Mouse (Mus musculus): ENCODE measurements around the gene BC030867. TPM values are rescaled to one million over a fixed set of nuclear protein-coding genes. Genes with fewer than 3 reads are reported as not detected.

The BC030867 gene
- polyA plus RNA-seq, 1 experiment from 2014 or later, result 22.2 TPM

GRCm38 (mm10) chr11:102241246-102241645 lies 7.4 kb upstream of the BC030867 start:
- Histone ChIP-seq H3K9me3 (replicated peaks) (no peaks in the 10 kb centered on the region), H3K4me2 (no peak overlapping the region), H3K4me1 (peaks cover 12% of the 10 kb centered on the region), H3K36me3 (no peaks in the 10 kb centered on the region), H3K9ac (no peak overlapping the region), H3K27me3 (no peaks in the 10 kb centered on the region; the same call in 1 of the 2 replicates), H3K27ac (no peak overlapping the region), H3K4me3 (replicated peaks) (no peak overlapping the region)
- WGBS, result 84% methylated on average over 5 of the region's 5 CpGs
- no peak for ATAC-seq (replicated peaks; ENCODE audit: low FRiP score)

- WGBS, result 60% methylated on average over 5 of the region's 5 CpGs
- H3K36me3 ChIP-seq, result no peaks in the 10 kb centered on the region
Observed at GRCm38 (mm10) chr11:102241874-102242273, 6.8 kb upstream of the BC030867 start.

GRCm38 (mm10) chr11:102244926-102245449 lies 3.7 kb upstream of the BC030867 start:
- peak overlapping the region; percentile 40 for H3K4me3 ChIP-seq (replicated peaks)
- peak overlapping the region; percentile 45 for H3K9ac ChIP-seq
- peak overlapping the region; percentile 76 for H3K4me2 ChIP-seq
- H3K27ac ChIP-seq, result 0 out of 2 replicates have a peak overlapping the region, but pooled peaks have one; percentile 11
- under 1% methylated on average over 32 of the region's 32 CpGs for WGBS
- H3K36me3 ChIP-seq, result no peaks in the 10 kb centered on the region
- peaks cover 23% of the 10 kb centered on the region for H3K4me1 ChIP-seq
- no peaks in the 10 kb centered on the region; the same call in 1 of the 2 replicates for H3K27me3 ChIP-seq
- ATAC-seq (replicated peaks; ENCODE audit: low FRiP score), result peak; percentile 44; the same call in 1 of the 2 replicates
- H3K9me3 ChIP-seq (replicated peaks), result no peaks in the 10 kb centered on the region

More at GRCm38 (mm10) chr11:102241874-102242273, 6.8 kb upstream of the BC030867 start:
- H3K27me3 ChIP-seq, result no peaks in the 10 kb centered on the region; the same call in 1 of the 2 replicates
- peaks cover 12% of the 10 kb centered on the region for H3K4me1 ChIP-seq
- H3K4me3 ChIP-seq (replicated peaks), result no peak overlapping the region
- no peak overlapping the region for H3K27ac ChIP-seq
- no peaks in the 10 kb centered on the region for H3K9me3 ChIP-seq (replicated peaks)
- no peak overlapping the region for H3K4me2 ChIP-seq
- ATAC-seq (replicated peaks; ENCODE audit: low FRiP score), result no peak
- H3K9ac ChIP-seq, result no peak overlapping the region

GRCm38 (mm10) chr11:102245581-102246272 lies 3.0 kb upstream of the BC030867 start:
- Histone ChIP-seq H3K9ac (no peak overlapping the region), H3K9me3 (replicated peaks) (no peaks in the 10 kb centered on the region), H3K27me3 (no peaks in the 10 kb centered on the region; the same call in 1 of the 2 replicates), H3K27ac (0 out of 2 replicates have a peak overlapping the region, but pooled peaks have one; percentile 11), H3K4me2 (peak overlapping the region; percentile 76), H3K4me1 (peaks cover 24% of the 10 kb centered on the region), H3K4me3 (replicated peaks) (peak overlapping the region; percentile 40), H3K36me3 (peaks cover under 1% of the 10 kb centered on the region)
- ATAC-seq (replicated peaks; ENCODE audit: low FRiP score), result no peak
- 59% methylated on average over 14 of the region's 14 CpGs for WGBS

- no peak overlapping the region for H3K27ac ChIP-seq
Observed at GRCm38 (mm10) chr11:102246273-102246635, 2.4 kb upstream of the BC030867 start.

GRCm38 (mm10) chr11:102246871-102247270 lies 1.8 kb upstream of the BC030867 start:
- WGBS, result 88% methylated on average over 4 of the region's 4 CpGs

More at GRCm38 (mm10) chr11:102246273-102246635, 2.4 kb upstream of the BC030867 start:
- H3K9ac ChIP-seq, result no peak overlapping the region
- no peaks in the 10 kb centered on the region for H3K9me3 ChIP-seq (replicated peaks)
- H3K4me1 ChIP-seq, result peaks cover 24% of the 10 kb centered on the region
- H3K27me3 ChIP-seq, result no peaks in the 10 kb centered on the region; the same call in 1 of the 2 replicates
- H3K36me3 ChIP-seq, result peaks cover 6% of the 10 kb centered on the region
- no peak for ATAC-seq (replicated peaks; ENCODE audit: low FRiP score)
- H3K4me2 ChIP-seq, result no peak overlapping the region
- WGBS, result 77% methylated on average over 6 of the region's 6 CpGs
- H3K4me3 ChIP-seq (replicated peaks), result no peak overlapping the region

GRCm38 (mm10) chr11:102249351-102250090 lies 839 bp downstream of the BC030867 start:
- Histone ChIP-seq H3K4me2 (peak overlapping the region; percentile 93), H3K4me1 (peaks cover 23% of the 10 kb centered on the region), H3K9ac (peak overlapping the region; percentile 76), H3K36me3 (peaks cover 16% of the 10 kb centered on the region), H3K4me3 (replicated peaks) (peak overlapping the region; percentile 83), H3K27ac (peak overlapping the region; percentile 78), H3K9me3 (replicated peaks) (no peaks in the 10 kb centered on the region), H3K27me3 (no peaks in the 10 kb centered on the region; the same call in 1 of the 2 replicates)
- no peak for ATAC-seq (replicated peaks; ENCODE audit: low FRiP score)
- 7% methylated on average over 9 of the region's 9 CpGs for WGBS

More at GRCm38 (mm10) chr11:102246871-102247270, 1.8 kb upstream of the BC030867 start:
- Histone ChIP-seq H3K4me1 (peaks cover 24% of the 10 kb centered on the region), H3K9me3 (replicated peaks) (no peaks in the 10 kb centered on the region), H3K36me3 (peaks cover 11% of the 10 kb centered on the region), H3K4me3 (replicated peaks) (no peak overlapping the region), H3K27me3 (no peaks in the 10 kb centered on the region; the same call in 1 of the 2 replicates), H3K9ac (no peak overlapping the region), H3K27ac (no peak overlapping the region), H3K4me2 (no peak overlapping the region)
- no peak for ATAC-seq (replicated peaks; ENCODE audit: low FRiP score)

- Histone ChIP-seq H3K9ac (no peak overlapping the region), H3K4me3 (replicated peaks) (no peak overlapping the region), H3K4me2 (no peak overlapping the region), H3K36me3 (peaks cover 58% of the 10 kb centered on the region), H3K27ac (no peak overlapping the region), H3K9me3 (replicated peaks) (no peaks in the 10 kb centered on the region), H3K27me3 (no peaks in the 10 kb centered on the region), H3K4me1 (peaks cover 14% of the 10 kb centered on the region)
- no peak for ATAC-seq (replicated peaks; ENCODE audit: low FRiP score)
- 43% methylated on average over 9 of the region's 9 CpGs for WGBS
Observed at GRCm38 (mm10) chr11:102257514-102257913, 8.8 kb downstream of the BC030867 start.

GRCm38 (mm10) chr11:102258095-102258494 lies 9.4 kb downstream of the BC030867 start:
- no peak for ATAC-seq (replicated peaks; ENCODE audit: low FRiP score)
- Histone ChIP-seq H3K36me3 (peaks cover 62% of the 10 kb centered on the region), H3K9ac (no peak overlapping the region), H3K4me1 (peaks cover 14% of the 10 kb centered on the region), H3K4me2 (no peak overlapping the region), H3K4me3 (replicated peaks) (no peak overlapping the region), H3K27me3 (no peaks in the 10 kb centered on the region), H3K27ac (no peak overlapping the region), H3K9me3 (replicated peaks) (no peaks in the 10 kb centered on the region)
- WGBS, result 80% methylated on average over 6 of the region's 6 CpGs

- Histone ChIP-seq H3K4me1 (peaks cover 14% of the 10 kb centered on the region), H3K4me2 (no peak overlapping the region), H3K36me3 (peaks cover 66% of the 10 kb centered on the region), H3K9ac (no peak overlapping the region), H3K9me3 (replicated peaks) (no peaks in the 10 kb centered on the region), H3K27ac (no peak overlapping the region), H3K4me3 (replicated peaks) (no peak overlapping the region), H3K27me3 (no peaks in the 10 kb centered on the region)
- WGBS, result 95% methylated on average over 3 of the region's 3 CpGs
- ATAC-seq (replicated peaks; ENCODE audit: low FRiP score), result no peak
Observed at GRCm38 (mm10) chr11:102258521-102258920, 9.8 kb downstream of the BC030867 start.

GRCm38 (mm10) chr11:102263211-102263610 lies 14.5 kb downstream of the BC030867 start:
- no peaks in the 10 kb centered on the region for H3K9me3 ChIP-seq (replicated peaks)
- H3K36me3 ChIP-seq, result peaks cover 53% of the 10 kb centered on the region
- no peak overlapping the region for H3K27ac ChIP-seq
- H3K4me2 ChIP-seq, result no peak overlapping the region
- H3K4me1 ChIP-seq, result peaks cover 15% of the 10 kb centered on the region
- no peak overlapping the region for H3K9ac ChIP-seq
- H3K27me3 ChIP-seq, result no peaks in the 10 kb centered on the region
- ATAC-seq (replicated peaks; ENCODE audit: low FRiP score), result no peak
- WGBS, result 92% methylated on average over 7 of the region's 7 CpGs
- no peak overlapping the region for H3K4me3 ChIP-seq (replicated peaks)

GRCm38 (mm10) chr11:102265816-102266215 lies 17.1 kb downstream of the BC030867 start:
- H3K4me3 ChIP-seq (replicated peaks), result no peak overlapping the region
- no peak overlapping the region for H3K27ac ChIP-seq
- H3K27me3 ChIP-seq, result no peaks in the 10 kb centered on the region
- no peaks in the 10 kb centered on the region for H3K9me3 ChIP-seq (replicated peaks)
- H3K36me3 ChIP-seq, result peaks cover 30% of the 10 kb centered on the region
- H3K4me1 ChIP-seq, result peaks cover 15% of the 10 kb centered on the region
- H3K9ac ChIP-seq, result no peak overlapping the region
- ATAC-seq (replicated peaks; ENCODE audit: low FRiP score), result no peak
- H3K4me2 ChIP-seq, result no peak overlapping the region
- WGBS, result 67% methylated on average over 14 of the region's 14 CpGs

Data from kidney, embryonic 15.5 days (tissue).